Mouse (Mus musculus) lung, postnatal 0 days (tissue): Measurements from ENCODE around the gene Cfap97.

ENCODE experiments used
- CTCF ChIP-seq: IDR thresholded peaks from 2 replicates; pipeline ENCODE4 v1.5.1; 2016; ENCODE audit warnings: antibody characterized with exemption, mild to moderate bottlenecking
- EP300 ChIP-seq: IDR thresholded peaks from 2 replicates; pipeline ENCODE4 v1.6.1; 2016; ENCODE audit warnings: antibody characterized with exemption, mild to moderate bottlenecking, control low read depth

- TF ChIP-seq CTCF = no peak
- TF ChIP-seq EP300 = no peak
Measured at GRCm38 (mm10) chr8:46196877-46197276, 45.3 kb downstream of the Cfap97 start.
